Mouse (Mus musculus): ENCODE data around the gene Hoxd4. TPM values are rescaled to one million over a fixed set of nuclear protein-coding genes. Genes with fewer than 3 reads are reported as not detected.

Gene Hoxd4
- polyA plus RNA-seq, 1 experiment, result 0.06 TPM

DNA sequence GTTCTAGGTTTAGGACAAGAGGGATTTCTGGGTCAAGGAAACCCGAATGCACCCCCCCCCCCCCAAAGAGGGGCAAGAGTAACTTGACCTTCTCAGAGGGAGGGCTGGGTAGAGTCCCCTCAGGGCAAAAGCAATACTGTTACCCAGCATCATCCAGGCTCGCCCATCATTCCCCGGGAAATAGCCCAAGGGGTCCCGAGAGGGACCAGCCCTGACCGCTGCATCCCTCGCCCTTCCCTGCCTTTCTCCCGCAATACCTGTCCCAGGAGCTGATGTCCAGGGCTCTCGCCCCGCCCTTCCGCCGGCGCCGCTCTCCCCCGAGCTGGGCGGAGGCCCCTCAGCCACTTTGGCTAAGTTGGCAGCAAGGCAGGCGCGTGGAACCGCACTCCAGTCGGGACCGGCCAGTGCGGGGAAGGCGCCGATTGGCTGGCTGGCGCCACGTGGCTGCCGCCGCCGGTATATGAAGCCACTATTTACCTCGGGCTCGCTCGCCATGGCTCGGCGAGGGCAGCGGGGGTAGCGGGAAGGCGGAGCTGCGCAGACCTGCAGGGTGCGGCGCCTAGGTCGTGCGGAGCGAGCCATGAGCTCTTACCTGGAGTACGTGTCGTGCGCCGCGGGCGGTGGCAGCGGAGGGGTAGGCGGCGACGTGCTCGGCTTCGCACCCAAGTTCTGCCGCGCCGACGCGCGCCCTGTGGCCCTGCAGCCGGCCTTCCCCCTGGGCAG, 51.0 kb downstream of the Hoxd4 start, which contains the start of gene Hoxd1:
Gene Hoxd1, plus strand, starts transcription at position 459 of the 723 bp plus-strand sequence.
- no peak within 1 kb of the TSS for H3K4me3 ChIP-seq (replicated peaks)
- H3K4me1 ChIP-seq (ENCODE audit: control insufficient read depth), result peaks cover 4% of the 10 kb centered on the region
- H3K9me3 ChIP-seq (ENCODE audit: control insufficient read depth, low read length), result peaks cover 6% of the 10 kb centered on the region; the same call in 1 of the 2 replicates
- TF ChIP-seq GATA1 (IDR thresholded peaks at IDR 0.05; ENCODE audit: low read length) (no peak), TAL1 (IDR thresholded peaks at IDR 0.05; ENCODE audit: low read length) (no peak)
- H3K27me3 ChIP-seq (ENCODE audit: control insufficient read depth), result peaks cover 82% of the 10 kb centered on the region
- H3K36me3 ChIP-seq (ENCODE audit: control insufficient read depth), result no peaks in the 10 kb centered on the region

DNA sequence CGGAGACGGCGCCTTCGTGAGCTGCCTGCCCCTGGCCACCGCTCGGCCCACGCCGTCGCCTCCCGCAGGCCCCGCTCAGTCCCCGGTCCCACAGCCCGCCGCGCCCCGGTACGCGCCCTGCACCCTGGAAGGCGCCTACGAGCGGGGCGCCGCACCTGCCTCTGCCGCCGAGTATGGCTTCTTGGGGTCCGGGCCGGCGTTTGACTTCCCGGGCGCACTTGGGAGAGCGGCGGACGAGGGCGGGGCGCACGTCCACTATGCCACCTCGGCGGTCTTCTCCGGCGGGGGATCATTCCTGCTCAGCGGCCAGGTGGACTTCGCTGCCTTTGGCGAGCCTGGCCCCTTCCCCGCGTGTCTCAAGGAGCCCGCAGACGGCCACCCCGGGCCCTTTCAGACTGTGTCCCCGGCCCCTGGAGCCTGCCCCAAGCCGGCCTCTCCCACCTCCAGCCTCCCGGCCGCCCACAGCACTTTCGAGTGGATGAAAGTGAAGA, 51.6 kb downstream of the Hoxd4 start:
- H3K27me3 ChIP-seq (ENCODE audit: control insufficient read depth), result peaks cover 77% of the 10 kb centered on the region
- H3K9me3 ChIP-seq (ENCODE audit: control insufficient read depth, low read length), result peaks cover 6% of the 10 kb centered on the region; the same call in 1 of the 2 replicates
- TF ChIP-seq TAL1 (IDR thresholded peaks at IDR 0.05; ENCODE audit: low read length), result no peak
- no peak for TF ChIP-seq GATA1 (IDR thresholded peaks at IDR 0.05; ENCODE audit: low read length)
- H3K36me3 ChIP-seq (ENCODE audit: control insufficient read depth), result no peaks in the 10 kb centered on the region
- no peak overlapping the region for H3K4me3 ChIP-seq (replicated peaks)
- H3K4me1 ChIP-seq (ENCODE audit: control insufficient read depth), result peaks cover 4% of the 10 kb centered on the region

DNA sequence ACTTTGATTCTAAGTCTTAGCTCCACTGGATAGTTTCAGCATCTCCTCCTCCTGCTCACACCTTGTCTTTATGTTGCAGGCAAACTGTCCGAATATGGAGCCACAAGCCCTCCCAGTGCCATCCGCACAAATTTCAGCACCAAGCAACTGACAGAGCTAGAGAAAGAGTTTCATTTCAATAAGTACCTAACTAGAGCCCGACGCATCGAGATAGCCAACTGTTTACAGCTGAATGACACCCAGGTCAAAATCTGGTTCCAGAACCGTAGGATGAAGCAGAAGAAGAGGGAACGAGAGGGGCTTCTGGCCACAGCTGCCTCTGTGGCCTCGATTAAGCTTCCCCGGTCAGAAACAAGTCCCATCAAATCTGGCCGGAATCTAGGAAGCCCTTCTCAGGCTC, 52.2 kb downstream of the Hoxd4 start:
- TF ChIP-seq TAL1 (IDR thresholded peaks at IDR 0.05; ENCODE audit: low read length) (no peak), GATA1 (IDR thresholded peaks at IDR 0.05; ENCODE audit: low read length) (no peak)
- Histone ChIP-seq H3K36me3 (ENCODE audit: control insufficient read depth) (no peaks in the 10 kb centered on the region), H3K4me1 (ENCODE audit: control insufficient read depth) (peaks cover 4% of the 10 kb centered on the region), H3K27me3 (ENCODE audit: control insufficient read depth) (peaks cover 77% of the 10 kb centered on the region), H3K4me3 (replicated peaks) (no peak overlapping the region), H3K9me3 (ENCODE audit: control insufficient read depth, low read length) (peaks cover 6% of the 10 kb centered on the region; the same call in 1 of the 2 replicates)

DNA sequence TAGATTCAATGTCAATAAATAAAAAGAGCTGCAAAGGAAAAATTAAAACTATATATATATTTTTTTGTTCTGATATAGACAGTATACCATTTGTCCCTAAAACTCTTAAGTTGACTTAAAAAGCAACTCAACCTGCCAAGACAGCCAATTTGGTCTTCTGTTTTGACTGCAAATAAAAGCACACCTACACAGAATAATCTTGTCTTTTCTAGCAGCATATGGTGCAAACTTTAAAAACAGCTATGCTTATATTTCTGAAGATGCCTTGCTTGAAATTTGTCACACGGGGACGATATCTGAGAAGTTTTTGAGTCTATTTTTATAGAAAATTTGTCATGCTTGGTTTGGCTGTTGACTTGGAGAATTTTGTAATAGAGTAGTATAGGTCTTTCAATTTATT, 62.6 kb downstream of the Hoxd4 start:
- no peaks in the 10 kb centered on the region for H3K4me1 ChIP-seq (ENCODE audit: control insufficient read depth)
- H3K9me3 ChIP-seq (ENCODE audit: control insufficient read depth, low read length), result no peaks in the 10 kb centered on the region

DNA sequence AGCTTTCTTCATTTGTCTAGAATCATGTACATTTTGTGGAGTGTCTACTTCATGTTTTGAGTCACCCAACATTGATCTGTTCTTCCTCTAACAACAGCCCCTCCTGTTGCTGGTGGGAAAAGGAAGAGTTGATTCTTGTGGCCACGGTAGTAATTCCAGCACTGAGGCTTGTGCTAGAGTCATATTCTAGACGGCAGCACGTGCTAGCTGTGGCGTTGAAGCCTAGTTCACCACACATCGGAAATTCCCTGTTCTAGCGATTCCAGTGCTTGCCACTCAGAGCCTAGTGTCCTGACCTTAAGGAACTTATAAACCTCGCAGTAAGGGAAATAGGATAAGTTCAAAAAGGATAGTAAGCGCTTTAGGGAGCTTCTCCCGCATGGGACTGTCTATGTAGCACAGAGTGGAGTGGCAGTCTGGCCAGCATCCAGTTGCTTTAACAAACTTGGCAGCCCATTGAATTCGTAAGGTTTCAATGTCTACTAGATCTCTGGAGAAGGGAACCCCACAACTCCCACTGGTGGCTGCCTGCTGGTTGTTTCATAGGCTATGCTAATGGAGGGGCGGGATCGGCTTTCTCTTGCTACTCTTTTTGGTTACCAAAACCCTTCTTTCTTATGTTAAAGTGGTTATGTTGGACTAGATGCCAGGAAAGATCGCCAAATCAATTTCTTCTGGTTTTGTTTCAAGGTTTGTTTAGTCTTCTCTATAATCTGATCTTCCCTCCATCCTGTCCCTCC, 66.0 kb downstream of the Hoxd4 start:
- H3K4me3 ChIP-seq (replicated peaks), result no peak overlapping the region
- H3K36me3 ChIP-seq (ENCODE audit: control insufficient read depth), result no peaks in the 10 kb centered on the region
- peaks cover 6% of the 10 kb centered on the region for H3K27me3 ChIP-seq (ENCODE audit: control insufficient read depth)
- H3K9me3 ChIP-seq (ENCODE audit: control insufficient read depth, low read length), result no peaks in the 10 kb centered on the region
- no peaks in the 10 kb centered on the region for H3K4me1 ChIP-seq (ENCODE audit: control insufficient read depth)
- TF ChIP-seq TAL1 (IDR thresholded peaks at IDR 0.05; ENCODE audit: low read length) (no peak), GATA1 (IDR thresholded peaks at IDR 0.05; ENCODE audit: low read length) (no peak)

More for the DNA sequence above, 62.6 kb downstream of the Hoxd4 start:
- H3K36me3 ChIP-seq (ENCODE audit: control insufficient read depth), result no peaks in the 10 kb centered on the region
- no peak for TF ChIP-seq TAL1 (IDR thresholded peaks at IDR 0.05; ENCODE audit: low read length)
- TF ChIP-seq GATA1 (IDR thresholded peaks at IDR 0.05; ENCODE audit: low read length), result no peak
- no peak overlapping the region for H3K4me3 ChIP-seq (replicated peaks)
- peaks cover 9% of the 10 kb centered on the region for H3K27me3 ChIP-seq (ENCODE audit: control insufficient read depth)

Other genes with a start within 250 kb of the Hoxd4 start
- gene Lnpk, start 132.5 kb upstream of the Hoxd4 start, polyA plus RNA-seq (2012), result 1.7 and 2.0 TPM in 2 replicates
- gene Evx2, start 52.4 kb upstream of the Hoxd4 start, polyA plus RNA-seq (2012), result not detected in 2 replicates
- gene Hoxd13, start 43.6 kb upstream of the Hoxd4 start, polyA plus RNA-seq (2012), result not detected in 2 replicates
- not detected in 2 replicates for gene Hoxd12, start 36.9 kb upstream of the Hoxd4 start, polyA plus RNA-seq (2012)
- not detected in 2 replicates for gene Hoxd11, start 32.4 kb upstream of the Hoxd4 start, polyA plus RNA-seq (2012)
- not detected in 2 replicates for gene Hoxd10, start 20.0 kb upstream of the Hoxd4 start, polyA plus RNA-seq (2012)
- gene Hoxd9, start 14.2 kb upstream of the Hoxd4 start, polyA plus RNA-seq (2012), result not detected in 2 replicates
- not detected in 2 replicates for gene Hoxd8, start 7.3 kb upstream of the Hoxd4 start, polyA plus RNA-seq (2012)
- not detected in 2 replicates for gene Hoxd3, start within 50 bp of the Hoxd4 start, polyA plus RNA-seq (2012)
- gene Gm28230, start 14.8 kb downstream of the Hoxd4 start, polyA plus RNA-seq (2012), result not detected in 2 replicates
- gene Hoxd1, start 51.1 kb downstream of the Hoxd4 start, polyA plus RNA-seq (2012), result not detected in 2 replicates
- gene Mtx2, start 113.9 kb downstream of the Hoxd4 start, polyA plus RNA-seq (2012), result 5.5 and 6.0 TPM in 2 replicates